Mouse (Mus musculus): ENCODE data around the gene Lsr. TPM values are rescaled to one million over a fixed set of nuclear protein-coding genes. Genes with fewer than 3 reads are reported as not detected.

The Lsr gene
- total RNA-seq (2021), result 10 to 100 TPM; 12.5 to 12.8 TPM

DNA sequence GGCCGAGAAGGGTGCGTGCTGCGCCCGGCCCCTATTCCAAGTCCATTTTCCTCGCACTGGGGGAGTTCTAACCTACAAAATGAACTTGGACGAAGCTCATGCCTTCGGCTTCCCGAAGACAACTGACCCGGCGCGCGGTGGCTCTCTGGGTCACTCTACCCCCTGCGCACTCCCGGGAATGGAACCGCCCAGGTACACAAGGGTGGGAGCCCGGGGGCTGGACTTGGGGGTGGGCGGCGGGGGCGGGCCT, at the start of gene Lsr:
Gene Lsr (minus strand): TSS at position 214 of the 250 bp plus-strand sequence.
- intact Hi-C loops (cut with DNase I), result no loop called here
- DNase-seq, result no peak

DNA sequence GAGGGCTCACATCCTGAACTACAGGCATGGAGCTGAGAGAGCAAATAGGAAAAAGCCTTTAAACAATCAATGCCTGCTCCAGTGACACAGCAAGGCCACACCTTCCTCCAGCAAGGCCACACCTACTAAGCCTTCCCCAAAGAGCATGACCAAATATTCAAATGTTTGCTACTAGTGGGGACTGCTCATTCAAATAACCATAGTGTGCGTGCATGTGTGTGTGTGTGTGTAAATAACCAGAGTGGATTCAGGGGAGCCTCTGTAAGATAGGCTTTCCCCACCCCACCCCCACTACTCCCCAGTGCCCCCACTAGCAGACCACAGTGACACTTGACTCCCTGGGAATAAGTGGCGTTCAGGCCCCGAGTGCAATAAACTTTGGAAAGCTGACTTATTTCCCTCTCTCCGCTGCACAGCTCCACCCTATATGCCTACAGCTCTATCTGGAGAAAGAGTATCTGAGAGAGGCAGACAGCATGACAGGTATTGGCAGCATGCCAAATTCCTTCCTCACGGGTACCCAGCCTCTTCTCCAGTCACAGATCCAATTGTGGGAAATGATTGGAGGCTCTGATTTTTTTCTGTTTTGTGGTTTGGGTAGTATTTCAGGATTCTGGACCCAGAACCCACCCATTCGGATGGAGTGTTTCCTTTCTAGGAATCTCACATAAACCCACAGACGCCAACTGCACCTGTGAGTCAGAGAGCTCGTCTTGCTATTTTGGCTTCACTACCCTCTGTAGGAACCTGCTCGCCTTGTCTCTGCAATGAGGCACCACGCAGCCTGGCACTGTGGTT, 44.0 kb upstream of the Lsr start:
- peak; percentile 39 for DNase-seq
- intact Hi-C loops (cut with DNase I), result no loop called here

DNA sequence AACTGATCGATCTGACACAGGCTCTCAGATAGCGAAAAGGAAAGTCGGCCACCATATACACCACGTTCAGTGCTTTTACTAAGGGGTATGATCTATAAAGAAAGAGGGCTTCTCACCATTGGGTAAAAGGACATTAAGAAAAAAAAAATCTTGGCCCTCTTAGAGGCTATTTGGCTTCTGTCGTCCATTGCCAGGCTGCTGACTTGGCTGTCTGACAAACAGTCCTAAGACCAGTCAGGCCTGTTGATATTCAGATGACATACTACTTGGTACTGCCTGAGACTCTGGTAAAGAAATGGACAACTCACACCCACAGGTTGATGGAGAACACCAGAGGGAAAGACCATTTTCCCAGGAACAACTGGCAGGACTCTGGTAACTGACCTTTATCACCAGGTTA, 39.7 kb upstream of the Lsr start:
- intact Hi-C loops (cut with DNase I), result no loop called here

DNA sequence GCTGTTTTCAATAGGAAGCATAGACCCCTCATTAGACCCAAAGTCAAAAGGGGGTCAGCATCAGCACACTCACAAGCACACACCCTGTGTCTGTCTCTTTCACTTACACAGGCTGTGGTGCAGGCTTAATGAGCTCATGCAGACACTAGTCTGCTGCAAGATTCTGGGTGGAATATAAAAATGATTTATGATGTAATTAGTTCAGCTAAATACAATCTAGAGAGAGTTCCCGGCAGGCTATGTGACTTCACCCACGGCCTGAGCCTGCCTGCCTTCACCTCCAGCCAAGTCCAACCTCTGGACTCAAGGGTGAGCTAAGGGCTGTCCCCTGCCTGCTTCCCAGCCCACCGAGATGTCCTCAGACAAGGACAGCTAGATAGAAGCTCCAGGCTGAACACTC, 35.6 kb upstream of the Lsr start:
- intact Hi-C loops (cut with DNase I), result no loop called here
- no peak for DNase-seq

More for the DNA sequence above, 39.7 kb upstream of the Lsr start:
- peak; percentile 42 for DNase-seq

DNA sequence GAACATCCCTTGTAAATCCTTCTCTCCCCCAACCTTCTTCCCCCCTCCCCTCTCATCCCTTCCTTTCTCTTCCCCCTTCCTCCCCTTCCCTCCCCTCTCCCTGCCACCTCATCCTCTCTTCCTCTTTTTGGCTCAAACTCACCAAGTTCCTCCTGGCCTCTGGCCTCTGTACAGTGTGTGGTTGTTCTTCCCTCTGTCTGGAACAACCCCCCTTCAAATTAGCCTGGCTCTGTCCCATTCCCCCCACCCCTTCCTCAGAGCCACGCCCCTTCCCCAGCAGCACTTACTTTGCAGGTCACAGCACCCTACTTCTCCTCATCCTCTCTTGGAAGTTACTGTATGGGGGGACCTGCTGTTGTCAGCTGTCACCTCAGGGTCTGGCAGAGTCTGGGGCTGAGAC, 34.9 kb upstream of the Lsr start:
- intact Hi-C loops (cut with DNase I), result no loop called here
- DNase-seq, result no peak

DNA sequence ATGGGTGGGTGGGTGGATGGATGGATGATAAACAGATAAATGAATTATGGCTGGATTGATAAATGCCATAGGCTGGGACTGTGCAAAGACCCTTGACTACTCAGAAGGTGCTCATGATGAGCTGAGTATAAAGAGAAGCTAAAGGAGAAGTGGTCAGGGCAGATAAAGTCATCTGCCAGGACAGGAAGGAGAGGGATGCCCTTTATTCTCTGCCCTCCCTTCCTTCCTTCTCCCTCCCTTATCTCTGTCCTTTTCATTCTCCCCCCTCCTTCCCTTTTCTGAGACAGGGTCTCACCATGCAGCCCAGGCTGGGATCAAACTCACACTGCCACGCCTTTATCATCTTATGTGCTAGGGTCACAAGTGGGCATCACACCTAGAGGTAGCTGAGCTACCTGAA, 34.5 kb upstream of the Lsr start:
- no peak for DNase-seq
- intact Hi-C loops (cut with DNase I), result no loop called here

DNA sequence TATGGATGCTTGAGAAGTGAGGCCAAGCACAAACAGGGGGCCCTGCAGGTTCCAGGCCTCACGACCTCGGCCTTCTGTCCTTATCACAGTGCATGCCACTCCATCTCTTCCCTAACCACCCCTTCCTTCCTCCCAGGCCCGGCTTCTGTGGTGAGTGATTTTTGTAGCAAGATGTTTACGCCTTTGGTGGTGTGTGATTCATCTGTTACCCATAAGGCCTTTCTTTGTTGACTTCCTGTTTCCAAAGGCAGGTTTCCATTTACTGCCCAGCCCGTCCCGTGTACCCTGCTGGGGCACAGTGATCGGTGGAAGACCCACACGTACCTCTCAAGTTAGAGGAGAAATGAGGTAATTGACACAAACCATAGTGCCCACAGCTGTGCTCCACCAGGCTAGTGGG, 29.4 kb upstream of the Lsr start:
- intact Hi-C loops (cut with DNase I), result no loop called here
- DNase-seq, result no peak

DNA sequence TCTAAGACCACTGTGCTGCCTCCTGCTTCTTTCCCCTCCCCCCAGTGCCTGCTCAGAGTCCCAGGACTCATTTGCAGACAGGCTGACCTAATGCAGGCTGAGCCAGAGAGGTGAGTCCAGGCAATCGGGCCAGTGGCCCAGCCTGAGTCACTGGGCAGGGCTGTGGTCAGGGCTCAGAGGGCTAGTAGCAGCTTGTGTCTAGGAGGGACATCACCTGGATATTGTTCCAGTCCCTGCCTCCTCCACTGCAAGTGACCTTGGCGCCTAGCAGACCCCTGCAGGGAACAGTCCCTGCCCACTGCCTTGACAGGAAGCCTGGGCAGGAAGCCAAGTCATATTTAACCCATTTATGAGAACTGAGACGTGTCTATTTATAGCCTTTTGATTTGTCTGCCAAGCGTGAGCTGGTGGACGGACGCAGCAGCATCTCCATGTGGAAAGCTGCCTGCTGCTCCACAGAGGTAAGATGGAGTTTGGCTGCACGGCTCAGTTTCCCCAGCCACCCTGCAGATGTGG, 27.3 kb upstream of the Lsr start:
- intact Hi-C loops (cut with DNase I), result no loop called here
- peak; percentile 63 for DNase-seq

DNA sequence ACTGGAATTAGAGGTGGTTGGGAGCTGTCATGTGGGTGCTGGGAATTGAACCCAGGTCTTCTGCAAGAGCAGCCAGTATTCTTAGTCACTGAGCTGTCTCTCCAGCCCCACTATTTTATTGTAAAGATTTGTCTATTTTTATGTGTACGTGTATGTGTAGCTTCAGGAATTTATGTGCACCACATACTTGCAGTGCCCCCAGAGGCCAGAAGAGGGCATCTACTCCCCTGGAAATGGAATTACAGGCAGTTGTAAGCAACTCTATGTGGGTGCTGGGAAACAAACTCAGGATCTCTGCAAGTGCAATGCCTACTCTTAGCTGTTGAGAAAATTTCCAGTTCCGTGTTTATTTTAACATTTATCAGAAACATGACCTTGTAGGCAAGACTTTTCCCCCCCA, 23.2 kb upstream of the Lsr start:
- intact Hi-C loops (cut with DNase I), result no loop called here

DNA sequence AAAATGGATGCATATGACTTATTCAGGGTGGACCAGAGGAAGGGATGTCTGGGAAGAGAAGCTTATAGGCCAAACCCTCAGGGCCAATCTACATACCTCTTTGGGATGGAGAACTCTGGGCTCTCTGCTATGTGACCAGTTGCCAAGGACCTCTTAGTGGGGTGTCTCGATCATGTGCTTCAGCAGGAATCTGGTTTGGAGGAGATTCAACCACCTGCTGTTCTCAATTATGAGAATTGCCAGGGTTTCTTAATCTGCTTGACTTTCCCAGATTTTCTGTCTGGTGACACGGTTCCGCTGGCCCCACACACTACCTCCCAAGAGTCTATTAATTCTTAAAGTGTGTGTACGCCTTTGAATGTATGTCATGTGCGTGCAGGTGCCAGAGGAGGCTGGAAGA, 20.7 kb upstream of the Lsr start:
- intact Hi-C loops (cut with DNase I), result no loop called here
- no peak for DNase-seq

More for the DNA sequence above, 23.2 kb upstream of the Lsr start:
- no peak for DNase-seq

DNA sequence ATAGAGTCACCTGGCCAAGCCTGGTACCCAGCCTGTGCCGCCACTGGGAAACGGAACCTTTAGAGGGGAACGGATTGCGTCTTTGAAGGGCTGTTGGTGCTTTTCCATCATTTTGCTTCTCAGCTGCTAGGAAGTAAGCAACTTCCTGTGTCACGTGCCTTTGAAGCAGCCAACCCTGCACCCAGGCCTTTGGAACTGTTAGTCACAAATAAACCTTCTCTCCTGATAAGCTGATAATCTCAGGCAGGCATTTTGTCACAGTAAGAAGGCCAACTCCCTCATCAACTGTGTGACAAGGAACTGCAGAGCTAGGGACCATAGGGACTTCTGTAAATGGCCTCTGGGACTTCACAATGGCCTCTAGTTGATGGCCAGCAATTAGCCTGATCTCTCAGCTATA, 18.9 kb upstream of the Lsr start:
- intact Hi-C loops (cut with DNase I), result no loop called here
- DNase-seq, result no peak

DNA sequence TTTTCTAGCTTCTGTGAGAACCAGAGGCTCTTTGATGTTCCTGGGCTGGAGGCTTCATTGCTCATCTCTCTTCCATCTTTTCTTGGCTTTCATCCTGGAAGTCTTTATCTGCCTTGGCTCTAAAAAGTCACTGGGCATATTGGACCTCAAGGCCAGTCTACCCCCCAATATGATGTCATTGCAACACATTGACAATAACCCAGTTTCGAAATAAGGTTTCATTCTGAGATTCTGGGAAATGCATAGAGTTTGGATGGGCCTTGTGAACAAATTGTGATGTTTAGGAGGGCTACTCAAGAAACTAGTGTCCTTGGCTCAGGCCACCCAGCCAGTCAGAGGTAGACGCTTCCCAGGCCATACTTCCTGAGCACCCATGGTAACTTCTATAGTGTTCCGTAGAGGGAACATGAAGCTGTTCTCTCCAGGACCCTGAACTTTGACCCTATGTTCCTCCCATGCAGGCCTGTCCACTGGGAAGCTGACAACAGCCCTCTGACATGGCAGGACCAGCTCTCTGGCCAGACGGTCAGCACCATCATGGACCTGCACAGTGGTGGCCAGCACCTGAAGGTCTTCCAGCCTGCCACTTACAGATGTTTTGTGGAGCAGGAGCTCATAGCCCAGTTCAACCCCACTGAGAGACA, 15.4 kb upstream of the Lsr start:
- no peak for DNase-seq
- intact Hi-C loops (cut with DNase I), result no loop called here

DNA sequence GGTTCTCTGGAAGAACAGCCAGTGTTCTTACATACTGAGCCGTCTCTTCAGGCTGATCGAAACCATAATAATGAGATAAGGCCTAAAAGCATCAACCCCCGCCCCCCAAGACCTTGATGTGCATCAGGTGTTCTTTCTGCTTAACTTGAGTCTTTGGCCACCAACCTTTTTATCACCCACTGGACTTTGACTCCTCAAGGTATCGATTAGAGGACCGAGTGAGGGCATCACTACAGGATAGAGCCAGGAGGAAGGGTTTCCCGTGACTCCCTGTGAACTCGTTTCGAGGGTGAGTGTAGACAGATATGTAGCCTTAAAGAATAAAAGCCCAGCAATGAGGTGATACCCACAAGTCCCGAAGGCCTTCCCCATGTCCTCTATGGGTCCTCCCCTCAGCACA, 12.1 kb upstream of the Lsr start:
- intact Hi-C loops (cut with DNase I), result no loop called here
- DNase-seq, result no peak

DNA sequence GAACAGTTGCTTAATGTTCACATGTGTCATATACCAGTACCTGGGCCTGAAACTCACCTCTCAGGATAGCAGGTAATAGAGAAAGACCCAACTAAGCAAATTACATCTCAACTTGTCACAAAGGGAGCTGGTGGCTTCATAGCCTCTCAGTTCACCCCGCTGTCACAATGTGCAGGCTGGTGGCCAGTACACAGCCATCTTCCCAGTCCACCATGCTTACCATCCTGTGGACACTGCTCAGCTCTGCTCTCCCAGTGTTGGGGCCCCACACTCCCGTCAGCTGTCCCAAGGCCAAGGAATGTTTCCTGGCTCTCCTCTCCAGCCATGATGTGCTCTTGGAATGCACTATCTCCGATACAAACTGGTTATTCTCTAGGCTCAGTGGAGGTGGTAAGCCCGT, 8.4 kb upstream of the Lsr start:
- intact Hi-C loops (cut with DNase I), result no loop called here
- DNase-seq, result no peak

DNA sequence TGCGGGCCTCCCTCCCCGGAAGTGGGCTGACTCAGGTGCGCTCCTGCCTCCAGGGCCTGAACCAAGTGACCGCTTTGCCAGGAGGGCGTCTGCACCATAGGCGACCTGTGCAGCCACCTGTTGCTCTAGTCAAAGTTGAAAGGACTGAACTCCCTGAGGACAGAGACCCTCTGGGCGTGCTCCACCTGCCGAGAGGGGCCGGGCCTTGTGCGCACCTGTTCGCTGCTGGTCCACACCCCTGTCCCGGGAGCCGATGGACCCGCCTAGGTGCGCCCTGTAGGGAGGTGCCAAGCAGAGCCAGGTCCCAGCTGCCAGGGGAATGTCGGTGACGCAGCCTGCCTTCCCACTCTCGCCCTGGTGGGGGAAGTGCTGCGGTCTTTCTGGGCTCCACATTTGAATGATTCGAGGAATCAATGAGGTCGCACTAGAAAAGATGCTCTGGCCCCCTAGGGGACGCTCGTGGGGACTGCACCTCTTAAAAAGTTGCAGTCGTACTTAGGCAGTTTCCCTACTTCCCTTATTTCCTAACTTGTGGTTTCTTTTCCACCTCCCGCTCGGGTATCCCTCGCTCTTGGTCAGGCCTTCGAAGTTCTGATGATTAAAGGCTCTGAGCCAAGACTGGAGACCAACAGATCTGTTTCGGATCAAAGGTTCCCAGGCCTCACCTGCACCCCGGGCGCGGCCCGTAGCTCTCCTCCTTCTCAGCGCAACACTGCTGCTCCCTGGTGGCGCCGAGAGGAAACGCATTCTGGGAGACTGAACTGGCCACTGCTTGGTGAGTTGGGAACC, 431 bp upstream of the Lsr start, which contains the start of gene Fam187b:
Gene Fam187b (plus strand): TSS at position 290 of the 789 bp plus-strand sequence.
- intact Hi-C loops (cut with DNase I), result no loop called here
- peak; percentile 84 for DNase-seq

DNA sequence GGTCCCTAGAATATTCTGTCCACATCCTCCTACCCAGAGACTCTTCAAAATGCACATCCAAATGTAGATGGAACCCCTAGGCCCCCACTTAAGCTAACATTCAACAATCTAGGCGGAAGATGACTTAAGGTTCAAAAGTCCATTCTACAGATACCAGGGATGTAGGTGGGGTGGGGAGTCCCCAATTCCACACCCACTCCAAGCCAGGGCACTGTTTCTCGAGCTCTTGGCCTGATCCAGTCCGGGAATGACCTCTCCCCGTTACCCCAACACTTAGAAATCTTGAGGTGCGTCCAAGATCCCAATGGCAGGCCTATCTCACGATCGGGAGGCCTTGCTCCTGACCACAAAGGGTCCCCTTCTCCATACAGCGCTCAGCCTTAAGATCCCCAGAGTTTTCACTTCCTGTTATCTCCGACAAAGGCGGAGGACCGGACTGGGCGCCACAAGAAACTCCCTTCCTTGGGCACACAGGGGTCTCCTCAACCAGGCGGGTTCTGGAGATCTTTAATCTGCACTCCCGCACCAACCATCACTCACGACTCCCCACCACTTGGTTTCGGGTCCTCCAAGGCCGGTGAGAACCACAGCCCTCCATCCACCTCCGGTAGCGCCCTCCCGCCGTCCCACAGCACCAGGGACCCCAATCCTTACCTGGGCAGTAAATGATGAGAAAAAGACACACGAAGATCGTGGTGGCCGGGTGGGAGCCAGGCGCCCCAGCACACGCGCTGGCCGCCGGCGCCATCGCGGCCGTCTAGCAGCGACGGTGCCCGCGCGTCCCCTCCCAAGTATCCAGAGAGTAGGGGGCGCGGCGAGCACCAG, 626 bp downstream of the Lsr start:
- no peak for DNase-seq
- intact Hi-C loops (cut with DNase I), result no loop called here

DNA sequence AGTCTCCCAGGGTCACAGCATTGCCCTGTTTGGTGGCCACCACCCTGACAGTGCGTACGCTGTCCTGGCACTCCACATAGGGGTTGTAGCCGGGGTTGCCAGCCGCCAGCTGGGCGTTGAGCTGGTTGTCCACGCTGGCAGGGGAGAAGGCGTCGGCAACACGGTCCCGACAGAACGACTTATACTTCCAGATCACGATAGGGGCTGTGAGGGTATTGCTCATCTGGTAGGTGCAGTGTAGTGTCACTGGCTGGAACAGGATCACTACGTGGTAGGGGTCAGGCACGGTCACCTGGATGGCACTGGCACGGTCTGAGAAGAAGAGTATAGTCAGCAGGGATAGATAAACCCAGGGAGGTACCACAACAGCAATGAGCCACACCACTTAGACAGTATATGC, 1.4 kb downstream of the Lsr start:
- intact Hi-C loops (cut with DNase I), result no loop called here
- DNase-seq, result no peak

DNA sequence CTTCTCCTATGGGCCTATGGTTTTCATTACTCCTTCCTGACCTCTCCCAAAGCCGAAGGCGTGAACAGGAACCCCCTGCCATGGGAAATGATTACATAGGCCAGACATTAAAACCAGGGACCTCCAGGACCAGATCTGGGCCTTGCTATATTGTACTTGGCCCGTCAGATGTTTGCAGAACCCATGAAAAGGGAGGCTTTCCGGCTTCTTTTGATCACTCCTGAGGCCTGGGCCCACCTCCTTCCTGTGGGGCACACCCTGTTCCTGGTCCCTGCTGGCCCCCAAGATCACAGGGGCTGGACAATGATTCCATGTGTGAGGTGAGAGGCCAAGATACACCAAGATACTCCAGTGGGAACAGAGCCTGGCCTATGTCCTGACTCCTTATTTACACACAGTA, 4.1 kb downstream of the Lsr start:
- intact Hi-C loops (cut with DNase I), result no loop called here
- no peak for DNase-seq

DNA sequence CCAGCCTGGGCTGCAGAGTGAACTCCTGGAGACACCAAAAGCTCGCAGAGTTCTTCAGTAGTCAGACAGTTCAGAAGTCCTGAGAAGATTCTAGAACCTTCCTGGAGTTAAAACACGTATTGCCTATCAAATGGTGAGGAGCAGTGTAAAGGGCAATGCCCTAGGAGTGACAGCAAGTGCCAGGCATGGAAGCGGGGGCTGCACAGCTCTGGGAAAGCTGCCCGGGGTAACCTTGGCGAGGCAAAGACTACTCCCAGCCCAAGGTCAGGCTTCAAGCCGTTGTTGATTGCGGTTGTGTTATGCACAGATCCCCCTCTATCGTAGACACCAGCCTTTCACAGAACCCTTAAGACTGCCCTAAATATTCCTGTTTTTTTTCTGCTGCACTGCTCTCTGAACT, 4.7 kb downstream of the Lsr start:
- intact Hi-C loops (cut with DNase I), result no loop called here
- no peak for DNase-seq

DNA sequence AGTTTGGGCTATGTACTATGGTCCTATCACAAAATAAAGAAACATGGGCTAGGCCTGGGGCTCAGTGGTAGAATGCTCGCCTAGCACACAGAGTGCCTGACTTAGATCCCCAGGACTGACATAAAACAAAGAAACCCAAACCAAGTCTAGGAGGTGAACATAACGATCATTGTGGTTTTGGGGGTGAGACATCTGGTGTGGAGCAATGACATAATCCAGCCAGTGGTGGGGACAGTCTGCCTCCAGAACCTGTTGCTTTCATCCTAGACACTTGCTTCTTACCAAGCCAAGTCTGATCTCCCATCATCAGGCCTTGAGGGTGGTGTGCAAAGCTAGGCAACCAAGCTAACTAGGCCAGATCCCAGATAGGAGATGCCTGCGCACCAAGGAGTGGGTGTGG, 6.6 kb downstream of the Lsr start:
- intact Hi-C loops (cut with DNase I), result no loop called here
- DNase-seq, result no peak

DNA sequence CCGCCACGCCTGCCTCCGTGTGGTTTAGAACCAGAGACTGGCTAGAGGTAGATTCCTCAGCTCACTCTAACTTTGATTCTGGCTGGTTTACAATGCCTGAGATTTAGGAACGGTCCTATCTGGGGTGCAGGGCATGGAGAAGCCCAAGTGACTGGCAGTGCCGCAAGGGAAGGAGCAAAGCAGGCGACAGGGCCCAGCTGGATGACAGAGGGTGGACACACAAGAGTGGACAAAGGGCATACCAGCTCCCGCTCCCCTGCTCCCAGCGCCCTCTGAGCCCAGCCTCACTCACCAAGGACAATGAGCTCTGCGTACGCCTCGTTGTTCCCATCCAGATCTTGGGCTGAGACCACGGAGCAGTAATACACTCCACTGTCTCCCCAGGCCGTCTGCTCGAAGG, 7.6 kb downstream of the Lsr start:
- no peak for DNase-seq
- intact Hi-C loops (cut with DNase I), result no loop called here

Data from left cerebral cortex, postnatal 4 days (tissue).